Mouse (Mus musculus) inflammation-experienced regulatory T-cells, adult 6 months (primary cell): ENCODE results near the gene Lpcat2. TPM values are rescaled to one million over a fixed set of nuclear protein-coding genes. Genes with fewer than 3 reads are reported as not detected.

Experiments used
- ATAC-seq: one replicate; pipeline ENCODE4 v1.8.0; 2017
- polyA plus RNA-seq, 3 experiments: library from polyadenylated mRNA; unstranded; fragments of 100-300 nt; shearing (Covaris generic); gene quantifications; one replicate each; pipeline ENCODE4 v1.2.1; 2017

Lpcat2 gene
- polyA plus RNA-seq, 3 experiments from 2014 or later, result 0.21 to 0.26 TPM; not detected in 1

DNA sequence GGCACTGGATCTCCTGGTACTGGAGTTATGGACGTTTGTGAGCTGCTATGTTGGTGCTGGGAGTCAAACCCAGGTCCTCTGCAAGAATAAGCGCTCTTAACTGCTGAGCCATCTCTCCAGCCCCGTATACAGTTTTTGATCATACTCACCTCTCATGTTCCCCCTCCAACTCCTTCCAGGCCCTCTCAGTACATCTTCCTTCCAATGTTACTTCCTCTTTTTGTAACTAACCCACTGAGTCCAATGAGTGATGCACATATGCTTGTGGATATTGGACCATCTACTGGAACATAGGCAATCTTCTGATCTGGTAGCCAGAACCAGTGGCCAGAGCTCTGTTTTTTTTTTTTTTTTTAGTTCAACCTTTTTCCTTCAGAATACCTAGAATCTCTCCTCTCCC, 60.9 kb downstream of the Lpcat2 start:
- no peak for ATAC-seq

DNA sequence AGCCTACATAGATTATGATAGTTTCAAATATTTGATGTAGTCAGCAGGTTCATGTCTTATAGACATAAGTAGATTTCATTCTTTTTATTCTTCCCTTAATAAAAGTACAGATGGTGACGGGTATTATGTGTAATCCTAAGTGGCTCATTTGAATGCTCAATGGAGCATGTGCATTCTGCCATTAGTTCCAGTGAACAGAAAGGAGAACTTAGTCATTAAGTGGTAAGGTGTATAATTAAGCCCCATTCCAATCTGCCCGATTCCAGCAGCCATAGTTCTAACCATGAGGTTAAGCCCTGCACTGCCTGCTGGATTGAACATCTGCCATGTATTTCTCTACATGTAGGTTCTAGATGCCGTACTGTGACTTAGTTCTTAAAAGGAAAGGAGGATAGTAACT, 66.6 kb downstream of the Lpcat2 start:
- no peak for ATAC-seq

DNA sequence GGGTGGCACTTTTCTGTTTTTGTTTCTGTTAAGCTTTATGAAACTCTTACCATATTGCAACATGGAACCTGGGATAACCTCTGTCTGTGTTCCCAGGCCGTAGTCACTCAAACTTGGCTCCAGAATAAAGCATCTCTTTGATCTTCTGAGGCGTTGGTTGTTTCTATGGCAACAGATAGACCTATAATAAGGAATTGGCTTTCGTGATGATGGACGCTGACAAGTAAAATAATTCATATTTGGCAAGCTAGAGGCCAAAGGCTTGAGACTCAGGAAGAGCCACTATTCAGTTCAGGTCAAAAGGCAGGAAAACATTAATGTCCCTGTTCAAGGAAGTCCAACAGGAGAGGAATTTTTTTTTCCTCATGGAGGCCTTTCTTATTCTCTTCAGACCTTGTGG, 73.8 kb downstream of the Lpcat2 start:
- no peak for ATAC-seq

DNA sequence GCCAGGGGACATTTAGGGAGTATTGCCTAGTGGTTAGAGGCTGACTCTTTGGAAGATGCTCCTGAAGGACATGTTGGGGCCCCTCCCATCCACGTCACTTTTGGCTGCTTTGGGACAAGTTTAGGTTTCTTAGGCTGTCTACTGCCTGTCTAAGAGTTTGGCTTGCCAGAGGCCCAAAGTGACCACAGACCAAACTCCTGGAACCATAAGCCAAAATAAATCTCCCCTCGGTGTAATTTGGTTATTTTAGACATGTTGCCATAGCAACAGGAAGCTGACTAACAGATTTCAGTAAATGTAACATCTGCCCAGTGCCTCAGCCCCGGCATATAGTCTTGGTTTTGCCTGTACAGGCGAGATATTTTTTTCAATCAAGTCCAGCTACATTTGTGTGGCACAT, 82.9 kb downstream of the Lpcat2 start:
- no peak for ATAC-seq

DNA sequence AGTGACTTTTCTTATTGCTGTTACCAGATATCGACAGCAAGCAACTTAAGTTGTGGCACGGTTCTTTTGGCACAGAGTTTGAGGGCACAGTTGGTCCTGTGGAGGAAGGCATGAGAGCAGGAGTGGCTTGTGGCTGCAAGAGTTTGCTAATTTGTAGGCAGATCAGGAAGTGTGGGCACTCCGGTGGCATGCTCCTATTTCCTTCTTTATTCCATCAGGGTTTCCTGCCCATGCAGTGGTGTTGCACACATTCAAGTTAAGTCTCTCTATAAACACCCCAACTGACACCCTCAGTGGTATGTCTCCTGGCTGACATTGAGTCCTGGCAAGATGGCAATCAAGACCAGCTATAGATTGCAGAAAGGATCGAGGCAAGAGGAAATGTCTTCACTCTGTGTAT, 93.9 kb downstream of the Lpcat2 start:
- no peak for ATAC-seq

DNA sequence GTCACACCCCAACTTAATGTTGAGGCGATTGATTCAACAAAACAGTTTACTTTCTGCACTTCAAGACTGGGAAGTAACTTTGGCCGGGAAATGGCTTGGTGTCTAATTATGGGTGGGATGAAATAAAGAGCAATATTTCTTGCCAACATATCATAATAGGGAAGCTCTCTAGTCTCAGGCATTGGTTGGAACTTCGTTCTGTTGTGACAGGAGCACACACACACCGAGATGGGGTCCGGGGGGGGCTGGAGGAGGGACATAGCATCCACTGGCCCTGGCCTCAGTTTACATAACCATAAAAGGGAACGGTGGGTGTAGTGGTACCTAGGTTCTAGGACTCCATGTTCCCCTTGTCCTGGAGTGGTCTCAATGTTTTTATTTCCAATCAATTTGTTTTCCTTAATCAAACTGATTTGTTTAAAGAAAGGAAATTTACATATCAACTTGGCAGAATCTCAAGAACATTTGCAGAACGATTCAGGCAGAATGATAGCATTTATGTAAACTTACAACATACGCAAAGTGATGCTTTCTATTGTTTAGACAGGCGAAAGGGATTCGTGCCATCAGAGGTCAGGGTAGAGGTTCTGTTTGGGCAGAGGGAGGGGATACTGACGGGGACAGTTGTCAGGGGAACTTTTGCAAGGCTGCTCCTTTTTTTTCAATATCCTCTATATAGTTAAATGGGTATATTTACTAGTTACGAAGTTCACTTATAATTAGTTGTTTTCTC, 95.7 kb downstream of the Lpcat2 start:
- ATAC-seq, result no peak

DNA sequence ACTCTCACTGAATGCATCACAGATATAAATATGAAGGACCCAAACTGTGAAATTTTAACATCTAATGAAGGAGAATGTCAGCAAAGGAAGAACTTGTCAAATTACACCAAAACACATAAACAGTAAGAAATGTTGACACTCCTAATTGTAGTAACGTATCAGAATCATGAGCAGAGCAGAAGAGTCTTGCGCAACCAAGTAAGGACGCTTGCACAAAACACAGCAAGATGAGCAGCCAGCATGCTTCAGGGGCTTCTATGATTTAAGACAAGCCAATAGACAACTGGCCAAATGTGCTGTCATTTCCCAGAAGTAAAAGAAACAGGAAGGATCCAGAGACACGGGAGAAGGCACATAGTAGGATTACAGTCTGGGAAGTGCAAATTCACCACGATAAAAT, 98.9 kb downstream of the Lpcat2 start:
- no peak for ATAC-seq

DNA sequence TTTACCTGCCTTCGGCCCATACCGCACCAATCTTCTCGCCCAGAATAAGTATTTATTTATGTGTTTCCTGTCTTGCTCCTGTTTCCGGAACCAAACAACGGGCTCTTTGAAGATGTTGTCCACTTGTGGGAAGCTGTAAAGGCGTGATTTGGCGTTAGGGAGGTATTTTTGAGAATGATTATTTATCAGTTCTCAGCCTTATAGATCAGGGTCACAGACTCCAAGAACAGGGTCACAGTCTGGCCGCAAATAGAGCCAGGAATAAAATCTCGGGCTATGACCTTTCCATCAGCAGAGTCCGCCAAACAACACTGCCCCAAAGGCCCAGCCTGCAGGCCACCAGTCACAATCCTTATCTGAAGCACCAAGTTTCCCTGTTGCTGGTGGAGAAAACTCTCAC, 104.6 kb downstream of the Lpcat2 start, which contains the start of gene Slc6a2:
Gene Slc6a2, plus strand, starts transcription at position 301 of the 400 bp plus-strand sequence.
- ATAC-seq, result no peak

DNA sequence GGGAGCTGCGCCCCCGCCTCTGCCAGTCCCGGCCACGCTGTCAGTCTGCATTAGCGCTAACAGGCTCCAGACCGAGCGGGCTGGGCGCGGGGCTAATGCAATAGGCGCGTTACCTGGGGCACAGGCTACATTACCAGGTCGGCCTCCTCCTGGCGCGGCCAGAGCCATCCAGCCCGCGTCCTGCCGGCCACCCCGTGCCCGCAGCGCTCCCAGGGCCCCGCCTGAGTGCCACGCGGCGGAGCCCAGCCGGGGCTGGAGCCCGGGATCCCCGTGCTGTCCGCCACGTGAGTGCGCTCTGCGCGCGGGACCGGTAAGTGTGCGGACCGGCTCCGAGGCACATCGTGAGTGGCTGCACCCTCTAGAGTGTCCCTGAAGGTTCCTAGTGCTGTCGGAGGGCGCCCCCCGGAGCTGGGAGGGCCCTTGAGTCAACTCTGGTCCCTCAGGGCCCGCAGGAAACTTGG, 105.3 kb downstream of the Lpcat2 start:
- ATAC-seq, result no peak

DNA sequence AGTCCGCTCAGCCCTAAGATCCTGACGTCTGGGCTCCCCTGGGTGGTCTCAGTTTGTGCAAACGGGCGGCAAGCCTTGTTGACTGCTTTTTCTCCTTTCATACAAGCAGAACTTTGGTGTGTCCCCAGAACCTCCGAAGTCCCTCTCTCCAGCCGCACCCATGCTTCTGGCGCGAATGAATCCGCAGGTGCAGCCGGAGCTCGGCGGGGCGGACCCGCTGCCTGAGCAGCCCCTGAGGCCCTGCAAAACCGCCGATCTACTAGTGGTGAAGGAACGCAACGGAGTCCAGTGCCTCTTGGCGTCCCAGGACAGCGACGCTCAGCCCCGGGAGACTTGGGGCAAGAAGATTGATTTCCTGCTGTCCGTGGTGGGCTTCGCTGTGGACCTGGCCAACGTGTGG, 105.9 kb downstream of the Lpcat2 start:
- ATAC-seq, result no peak

DNA sequence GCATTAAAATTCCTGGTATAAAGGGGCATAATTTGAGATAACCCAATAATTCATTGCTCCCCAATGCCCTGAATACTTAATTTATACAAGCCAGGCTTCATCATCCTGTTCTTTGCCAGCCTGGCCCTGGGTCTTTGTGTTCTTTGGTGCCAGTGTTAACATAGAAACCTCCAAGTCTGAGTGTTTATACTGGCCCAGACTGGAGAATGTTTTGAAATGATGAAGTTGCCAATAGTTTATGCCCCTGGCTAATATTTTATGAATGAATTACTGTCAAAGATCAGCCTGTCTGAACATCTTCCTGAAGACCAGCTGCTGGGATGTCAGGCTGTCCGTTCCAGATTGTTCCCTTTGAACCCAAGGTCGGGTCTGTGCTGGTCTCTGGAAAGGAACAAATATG, 109.4 kb downstream of the Lpcat2 start:
- no peak for ATAC-seq

Other genes with a start within 250 kb of the Lpcat2 start
- not detected for gene Irx6, start 181.1 kb upstream of the Lpcat2 start, polyA plus RNA-seq
- not detected for gene Mmp2, start 28.0 kb upstream of the Lpcat2 start, polyA plus RNA-seq
- gene Capns2, start 46.1 kb downstream of the Lpcat2 start, polyA plus RNA-seq, result not detected
- not detected for gene Slc6a2, start 104.7 kb downstream of the Lpcat2 start, polyA plus RNA-seq
- gene Ces1a, start 192.9 kb downstream of the Lpcat2 start, polyA plus RNA-seq, result not detected
- not detected for gene Ces1b, start 224.7 kb downstream of the Lpcat2 start, polyA plus RNA-seq